9 mouse cellular contexts compared by ENCODE assay signal in genomic region chr19:10297041-10297503, GRCm38 (mm10). TPM values are rescaled to one million over a fixed set of nuclear protein-coding genes. Genes with fewer than 3 reads are reported as not detected.
DNase-seq lines count a peak whose midpoint lies in the region; ATAC-seq and TF ChIP-seq lines count a peak whose summit lies in the region.
"Had no signal": no experiment of that assay in that cellular context is flagged by ENCODE, and none has a peak within 500 bp of the region (broad histone marks: within the 10 kb centered on the region; RNA-seq: fewer than 3 reads in every experiment).

No protein-coding gene starts in this region.

- no peaks in the 10 kb centered on the region for H3K27me3 ChIP-seq in forebrain, embryonic 15.5 days
- peaks cover 75% of the 10 kb centered on the region for H3K27me3 ChIP-seq in hindbrain, embryonic 13.5 days
- H3K27me3 ChIP-seq in liver, postnatal 0 days (ENCODE audit: insufficient read depth, low read length): no peaks in the 10 kb centered on the region

- H3K9me3 ChIP-seq in forebrain, embryonic 15.5 days: no peaks in the 10 kb centered on the region
- H3K9me3 ChIP-seq in hindbrain, embryonic 13.5 days: no peaks in the 10 kb centered on the region
- H3K9me3 ChIP-seq in liver, postnatal 0 days (ENCODE audit: low read length): no peaks in the 10 kb centered on the region
- H3K9me3 ChIP-seq: megakaryocyte, embryonic 14.5 days had no signal

- 23% methylated on average over 8 of the region's 8 CpGs for WGBS in forebrain, embryonic 15.5 days
- WGBS in hindbrain, embryonic 13.5 days: 43% methylated on average over 8 of the region's 8 CpGs
- 41% methylated on average over 8 of the region's 8 CpGs for WGBS in liver, postnatal 0 days (ENCODE audit: insufficient replicate concordance)

- peak; percentile 51 for DNase-seq in adrenal gland, adult 2 months
- no peak for DNase-seq in adrenal gland, adult 18-20 months (ENCODE audit: low spot score in 2 of 2)
- DNase-seq in 3134 (ENCODE audit: extremely low read depth, insufficient read length, low spot score): peak; percentile 83
- no peak for DNase-seq in liver, postnatal 0 days
- DNase-seq in testis, postnatal 14 days (ENCODE audit: low spot score): peak; percentile 32
- DNase-seq in embryo, embryonic 9.5 days (ENCODE audit: extremely low spot score): no peak

- no peak overlapping the region for H3K4me2 ChIP-seq in forebrain, embryonic 15.5 days (replicated peaks)
- no peak overlapping the region for H3K4me2 ChIP-seq in hindbrain, embryonic 13.5 days
- H3K4me2 ChIP-seq in liver, postnatal 0 days (ENCODE audit: low read depth, low read length): no peak overlapping the region

- peaks cover 34% of the 10 kb centered on the region for H3K4me1 ChIP-seq in forebrain, embryonic 15.5 days
- peaks cover 51% of the 10 kb centered on the region for H3K4me1 ChIP-seq in hindbrain, embryonic 13.5 days (replicated peaks)
- H3K4me1 ChIP-seq in liver, postnatal 0 days (ENCODE audit: insufficient read depth): peaks cover 8% of the 10 kb centered on the region; the same call in 1 of the 2 replicates

- TF ChIP-seq CTCF in liver, postnatal 0 days (IDR thresholded peaks at IDR 0.05; ENCODE audit: low read depth): no peak

- no peak overlapping the region for H3K27ac ChIP-seq in forebrain, embryonic 15.5 days (replicated peaks)
- peak overlapping the region; percentile 45; the same call in 1 of the 2 replicates for H3K27ac ChIP-seq in hindbrain, embryonic 13.5 days
- peak overlapping the region; percentile 18; the same call in 1 of the 2 replicates for H3K27ac ChIP-seq in liver, postnatal 0 days (ENCODE audit: low read depth)

- peak; percentile 23; the same call in 1 of the 2 replicates for ATAC-seq in forebrain, embryonic 15.5 days (replicated peaks)
- ATAC-seq in hindbrain, embryonic 13.5 days (ENCODE audit: low FRiP score): no peak
- ATAC-seq in liver, postnatal 0 days: peak; percentile 21; the same call in 1 of the 2 replicates

- no peak overlapping the region for H3K4me3 ChIP-seq in forebrain, embryonic 15.5 days
- no peak overlapping the region for H3K4me3 ChIP-seq in hindbrain, embryonic 13.5 days
- no peak overlapping the region for H3K4me3 ChIP-seq in liver, postnatal 0 days (ENCODE audit: low read depth, low read length)
- H3K4me3 ChIP-seq: megakaryocyte, embryonic 14.5 days had no signal

- no peaks in the 10 kb centered on the region for H3K36me3 ChIP-seq in forebrain, embryonic 15.5 days
- H3K36me3 ChIP-seq in hindbrain, embryonic 13.5 days: no peaks in the 10 kb centered on the region
- no peaks in the 10 kb centered on the region for H3K36me3 ChIP-seq in liver, postnatal 0 days (replicated peaks; ENCODE audit: insufficient read depth, low read length)

- no peak overlapping the region for H3K9ac ChIP-seq in forebrain, embryonic 15.5 days (replicated peaks)
- H3K9ac ChIP-seq in hindbrain, embryonic 13.5 days: peak overlapping the region; percentile 14; the same call in 1 of the 2 replicates
- 0 out of 2 replicates have a peak overlapping the region, but pooled peaks have one; percentile 7 for H3K9ac ChIP-seq in liver, postnatal 0 days (replicated peaks)

- TF ChIP-seq EP300 in liver, postnatal 0 days (IDR thresholded peaks at IDR 0.05; ENCODE audit: low read depth): no peak

RNA-seq across cellular contexts. Expression of gene Dagla, which starts 7.6 kb away (rescaled TPM):
- total RNA-seq in adrenal gland, adult 2 months (2021): 1 to 10 TPM; 6.5 to 6.8 TPM
- polyA plus RNA-seq in adrenal gland, adult 2 months (2012; rRNA removed): 8.9 and 10.2 TPM in 2 replicates
- 10 to 100 TPM in 1 of 2 experiments, 1 to 10 TPM in 1; 6.2 to 12.5 TPM for total RNA-seq in adrenal gland, adult 18-20 months (2021)
- polyA plus RNA-seq in forebrain, embryonic 15.5 days (2015; fragmentation: Nextera tagmentation; extraction: Ambion mirVana): 6.7 and 6.8 TPM in 2 replicates
- polyA plus RNA-seq in hindbrain, embryonic 13.5 days (2015; fragmentation: Nextera tagmentation; extraction: Ambion mirVana): 6.1 and 6.3 TPM in 2 replicates
- 0.21 and 0.28 TPM in 2 replicates for polyA plus RNA-seq in liver, postnatal 0 days (2015; fragmentation: Nextera tagmentation; extraction: Ambion mirVana)

RNA-seq across cellular contexts. Expression of gene Myrf, which starts 56.5 kb away (rescaled TPM):
- total RNA-seq in adrenal gland, adult 2 months (2021): 1 to 10 TPM; 2.3 to 2.7 TPM
- polyA plus RNA-seq in adrenal gland, adult 2 months (2012; rRNA removed): 2.5 and 3.1 TPM in 2 replicates
- 1 to 10 TPM; 2.1 to 2.8 TPM for total RNA-seq in adrenal gland, adult 18-20 months (2021)
- polyA plus RNA-seq in forebrain, embryonic 15.5 days (2015; fragmentation: Nextera tagmentation; extraction: Ambion mirVana): 0.18 and 0.26 TPM in 2 replicates
- 0.44 and 0.50 TPM in 2 replicates for polyA plus RNA-seq in hindbrain, embryonic 13.5 days (2015; fragmentation: Nextera tagmentation; extraction: Ambion mirVana)
- polyA plus RNA-seq in liver, postnatal 0 days (2015; fragmentation: Nextera tagmentation; extraction: Ambion mirVana): 2.1 and 2.5 TPM in 2 replicates

Comparison
In these comparisons a context has a peak if more than half of its experiments do, and no peak if none do; other contexts are left out.
1. DNase-seq: peak in adrenal gland, adult 2 months (single experiment), 3134 (single experiment) and testis, postnatal 14 days (single experiment); none in adrenal gland, adult 18-20 months (0 of 2), liver, postnatal 0 days (single experiment) and embryo, embryonic 9.5 days (single experiment).